Comparison of ENCODE assay signal across 9 mouse cellular contexts in genomic region chr13:29504861-29505568, GRCm38 (mm10).
DNase-seq lines count a peak whose midpoint lies in the region; ATAC-seq and TF ChIP-seq lines count a peak whose summit lies in the region.
"Had no signal": no experiment of that assay in that cellular context is flagged by ENCODE, and none has a peak within 500 bp of the region (broad histone marks: within the 10 kb centered on the region; RNA-seq: fewer than 3 reads in every experiment).

No protein-coding gene starts in this region.

- H3K27me3 ChIP-seq in kidney, adult 2 months (replicated peaks; ENCODE audit: control insufficient read depth, insufficient read depth, low read length) = no peaks in the 10 kb centered on the region
- no peaks in the 10 kb centered on the region for H3K27me3 ChIP-seq in kidney, embryonic 16.5 days (ENCODE audit: insufficient read depth, low read length)
- H3K27me3 ChIP-seq: heart, embryonic 13.5 days had no signal

- H3K4me2 ChIP-seq in kidney, embryonic 16.5 days (replicated peaks; ENCODE audit: low read depth, low read length) = no peak overlapping the region
- H3K4me2 ChIP-seq: heart, embryonic 13.5 days had no signal

- no peak for TF ChIP-seq POLR2A in kidney, adult 2 months (IDR thresholded peaks at IDR 0.05; ENCODE audit: low read depth, low read length)

- H3K9me3 ChIP-seq in kidney, embryonic 16.5 days (ENCODE audit: low read length) = no peaks in the 10 kb centered on the region
- H3K9me3 ChIP-seq: heart, embryonic 13.5 days had no signal

- no peak overlapping the region for H3K9ac ChIP-seq in kidney, embryonic 16.5 days (replicated peaks; ENCODE audit: low read length)
- H3K9ac ChIP-seq: heart, embryonic 13.5 days had no signal

- H3K27ac ChIP-seq in kidney, adult 2 months (ENCODE audit: insufficient read depth, low read depth, low read length) = no peak overlapping the region
- no peak overlapping the region for H3K27ac ChIP-seq in kidney, embryonic 16.5 days (ENCODE audit: low read length)
- H3K27ac ChIP-seq: heart, embryonic 13.5 days had no signal

- H3K4me1 ChIP-seq in kidney, adult 2 months (ENCODE audit: control insufficient read depth, insufficient read depth, low read length) = peaks cover 7% of the 10 kb centered on the region
- peaks cover 6% of the 10 kb centered on the region; the same call in 1 of the 2 replicates for H3K4me1 ChIP-seq in kidney, embryonic 16.5 days (ENCODE audit: insufficient read depth, low read length)

- no peak overlapping the region for H3K4me3 ChIP-seq in kidney, adult 2 months (ENCODE audit: insufficient read depth, low read depth, low read length)
- H3K4me3 ChIP-seq in kidney, embryonic 16.5 days (ENCODE audit: low read length) = no peak overlapping the region
- H3K4me3 ChIP-seq: heart, embryonic 13.5 days had no signal

- no peak for ATAC-seq in kidney, embryonic 16.5 days (ENCODE audit: low FRiP score, low TSS enrichment)

- H3K36me3 ChIP-seq in kidney, adult 2 months (ENCODE audit: control insufficient read depth, insufficient read depth, low read length) = no peaks in the 10 kb centered on the region
- H3K36me3 ChIP-seq in kidney, embryonic 16.5 days (ENCODE audit: insufficient read depth, low read length) = no peaks in the 10 kb centered on the region
- H3K36me3 ChIP-seq: heart, embryonic 13.5 days had no signal

- DNase-seq in kidney, adult 2 months = peak; percentile 26
- DNase-seq in MN1 (ENCODE audit: low spot score) = peak; percentile 9
- peak; percentile 8 for DNase-seq in adrenal gland, postnatal 10 days
- peak; percentile 22 for DNase-seq in lung, postnatal 10 days
- DNase-seq in natural killer cell, adult 2 months (ENCODE audit: low spot score in 2 of 2) = no peak
- DNase-seq in spleen, postnatal 4 days (ENCODE audit: low spot score in 2 of 2) = no peak
- DNase-seq: right cerebral cortex, adult 18-20 months had no signal

- WGBS in kidney, adult 2 months = 59% methylated on average over 4 of the region's 4 CpGs
- 66% methylated on average over 4 of the region's 4 CpGs for WGBS in kidney, embryonic 16.5 days

- no peak for TF ChIP-seq CTCF in kidney, adult 2 months (conservative IDR thresholded peaks at IDR 0.05; ENCODE audit: insufficient read depth, insufficient read length, low read depth, low read length)

Comparison
In these comparisons a context has a peak if more than half of its experiments do, and no peak if none do; other contexts are left out.
1. DNase-seq: peak in kidney, adult 2 months (single experiment), MN1 (single experiment), adrenal gland, postnatal 10 days (single experiment) and lung, postnatal 10 days (single experiment); none in natural killer cell, adult 2 months (0 of 2) and spleen, postnatal 4 days (0 of 2).